Mouse (Mus musculus): Measurements from ENCODE around the gene Rab37. TPM values are rescaled to one million over a fixed set of nuclear protein-coding genes. Genes with fewer than 3 reads are reported as not detected.

Rab37 gene
- polyA plus RNA-seq, 1 experiment from 2014 or later: 0.89 TPM

DNA sequence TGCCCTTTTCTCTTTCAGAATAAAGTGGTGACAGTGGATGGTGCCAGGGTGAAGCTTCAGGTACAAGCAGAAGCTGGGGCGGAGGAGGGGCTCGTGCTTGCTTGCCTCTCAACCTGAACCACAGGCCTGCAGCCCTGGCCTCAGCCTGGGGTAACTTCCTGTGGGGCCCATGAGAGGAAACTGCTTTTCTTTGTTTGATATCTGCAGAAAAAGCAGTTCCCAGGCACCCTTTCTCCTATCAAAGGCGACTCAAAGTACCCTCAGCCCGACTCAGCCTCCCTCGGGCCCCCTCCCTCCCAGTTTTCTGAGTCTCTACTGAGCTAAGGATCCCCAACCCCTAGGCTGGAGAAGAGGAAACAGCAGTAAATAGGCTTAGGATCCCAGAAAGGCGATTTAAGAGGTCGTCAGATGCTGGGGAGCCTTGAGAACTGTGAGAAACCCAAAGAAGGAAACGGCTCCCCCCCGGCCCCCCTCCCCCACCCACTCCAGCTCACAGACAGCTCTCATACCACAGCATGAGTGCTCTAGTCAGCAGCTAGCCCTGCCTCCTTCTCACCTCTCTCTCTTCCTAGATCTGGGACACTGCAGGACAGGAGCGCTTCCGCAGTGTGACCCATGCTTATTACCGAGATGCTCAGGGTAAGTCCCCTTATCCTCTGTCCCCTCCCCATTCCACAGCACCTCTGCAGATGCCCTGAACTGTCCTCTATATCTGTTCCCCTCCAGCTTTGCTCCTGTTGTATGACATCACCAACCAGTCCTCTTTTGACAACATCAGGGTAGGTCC, 66.9 kb downstream of the Rab37 start:
- peaks cover 28% of the 10 kb centered on the region for H3K27me3 ChIP-seq (replicated peaks; ENCODE audit: control insufficient read depth, insufficient read depth, low read length)

DNA sequence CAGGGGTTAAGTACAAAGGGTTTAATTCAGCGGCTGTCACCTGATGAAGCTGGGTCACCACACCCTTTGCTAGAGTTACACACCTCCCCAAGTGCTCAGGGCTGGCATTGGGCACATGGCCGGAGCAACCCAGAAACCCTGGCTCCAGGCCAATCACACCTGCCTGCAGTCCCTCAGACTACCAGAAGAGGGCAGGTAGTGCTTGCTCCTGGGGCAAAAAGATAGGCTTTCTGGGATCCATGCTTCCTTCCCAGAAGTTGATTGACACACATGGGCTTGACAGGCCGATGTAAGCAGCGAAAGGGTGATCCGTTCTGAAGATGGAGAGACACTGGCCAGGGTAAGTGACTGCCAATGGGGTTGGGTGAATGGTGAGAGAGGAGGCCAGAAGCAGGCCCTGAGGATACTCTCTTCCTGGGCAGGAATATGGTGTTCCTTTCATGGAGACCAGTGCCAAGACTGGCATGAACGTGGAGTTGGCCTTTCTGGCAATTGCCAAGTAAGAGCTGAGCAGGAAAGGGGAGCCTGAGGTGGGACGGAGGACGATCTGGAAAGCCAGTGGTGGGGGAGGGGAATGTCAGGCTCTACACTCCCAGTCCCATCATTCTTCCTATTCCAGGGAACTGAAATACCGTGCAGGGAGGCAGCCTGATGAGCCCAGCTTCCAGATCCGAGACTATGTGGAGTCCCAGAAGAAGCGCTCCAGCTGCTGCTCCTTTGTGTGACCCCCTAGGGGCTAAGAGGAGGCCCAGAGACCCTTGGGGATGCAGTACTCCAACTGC, 69.0 kb downstream of the Rab37 start:
- Histone ChIP-seq H3K27me3 (replicated peaks; ENCODE audit: control insufficient read depth, insufficient read depth, low read length) (peaks cover 20% of the 10 kb centered on the region), H3K9ac (ENCODE audit: low read depth, low read length) (no peak overlapping the region)
- 42% methylated on average over 11 of the region's 11 CpGs for WGBS

More for the DNA sequence above, 66.9 kb downstream of the Rab37 start:
- H3K27ac ChIP-seq (ENCODE audit: low read depth, low read length): no peak overlapping the region
- WGBS: 38% methylated on average over 12 of the region's 12 CpGs
- no peak overlapping the region for H3K4me3 ChIP-seq (ENCODE audit: low read length)
- no peak overlapping the region for H3K9ac ChIP-seq (ENCODE audit: low read depth, low read length)
- H3K4me1 ChIP-seq (ENCODE audit: control insufficient read depth, insufficient read depth, low read depth, low read length): peaks cover 9% of the 10 kb centered on the region
- no peaks in the 10 kb centered on the region for H3K36me3 ChIP-seq (ENCODE audit: control insufficient read depth, insufficient read depth, low read length)
- no peaks in the 10 kb centered on the region for H3K9me3 ChIP-seq (ENCODE audit: control insufficient read depth, low read length)
- no peak for ATAC-seq
- H3K4me2 ChIP-seq (ENCODE audit: low read length): no peak overlapping the region

DNA sequence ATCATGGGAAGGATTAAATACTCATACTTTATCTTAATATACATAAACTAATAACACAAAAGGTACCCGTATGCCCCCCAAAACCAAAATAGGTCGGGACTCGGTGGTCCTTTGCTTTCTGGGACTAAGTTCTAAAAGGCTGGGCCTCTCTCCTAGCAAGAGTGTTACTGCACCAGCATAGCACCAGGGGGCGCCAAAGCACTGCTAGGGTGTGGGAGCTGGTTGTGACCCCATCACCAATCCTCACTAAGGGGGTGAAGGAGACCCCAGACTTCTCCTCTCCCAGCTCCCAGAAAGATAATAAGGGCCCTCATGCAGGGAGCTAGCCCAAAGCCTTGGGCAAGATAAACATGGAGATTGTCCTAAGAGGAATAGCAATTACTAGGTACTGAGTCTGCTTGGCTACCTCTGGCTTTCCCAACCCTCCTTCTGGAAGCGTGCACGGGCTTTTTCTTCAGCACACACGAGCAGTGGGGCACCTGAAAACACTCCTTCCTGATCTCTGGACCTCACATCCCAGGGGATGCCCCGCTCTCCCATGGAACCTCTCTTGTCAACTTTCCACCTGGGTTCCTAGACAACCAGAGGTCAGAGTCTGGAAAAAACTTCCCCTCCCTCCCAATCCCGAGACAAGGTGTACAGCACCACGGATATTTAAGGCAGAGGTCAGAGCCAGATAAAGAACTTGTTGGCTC, 69.8 kb downstream of the Rab37 start:
- H3K4me1 ChIP-seq (ENCODE audit: control insufficient read depth, insufficient read depth, low read depth, low read length): peaks cover 19% of the 10 kb centered on the region
- no peaks in the 10 kb centered on the region for H3K36me3 ChIP-seq (ENCODE audit: control insufficient read depth, insufficient read depth, low read length)
- H3K27ac ChIP-seq (ENCODE audit: low read depth, low read length): no peak overlapping the region
- peaks cover 13% of the 10 kb centered on the region for H3K27me3 ChIP-seq (replicated peaks; ENCODE audit: control insufficient read depth, insufficient read depth, low read length)
- no peaks in the 10 kb centered on the region for H3K9me3 ChIP-seq (ENCODE audit: control insufficient read depth, low read length)
- H3K4me2 ChIP-seq (ENCODE audit: low read length): no peak overlapping the region
- ATAC-seq: no peak
- WGBS: 33% methylated on average over 10 of the region's 10 CpGs
- no peak overlapping the region for H3K9ac ChIP-seq (ENCODE audit: low read depth, low read length)
- H3K4me3 ChIP-seq (ENCODE audit: low read length): no peak overlapping the region

More for the DNA sequence above, 69.0 kb downstream of the Rab37 start:
- Histone ChIP-seq H3K4me1 (ENCODE audit: control insufficient read depth, insufficient read depth, low read depth, low read length) (peaks cover 19% of the 10 kb centered on the region), H3K27ac (ENCODE audit: low read depth, low read length) (no peak overlapping the region), H3K4me3 (ENCODE audit: low read length) (no peak overlapping the region), H3K9me3 (ENCODE audit: control insufficient read depth, low read length) (no peaks in the 10 kb centered on the region), H3K4me2 (ENCODE audit: low read length) (no peak overlapping the region), H3K36me3 (ENCODE audit: control insufficient read depth, insufficient read depth, low read length) (no peaks in the 10 kb centered on the region)
- no peak for ATAC-seq

GRCm38 (mm10) chr11:115161578-115162204, 70.5 kb downstream of the Rab37 start:
- Histone ChIP-seq H3K4me3 (ENCODE audit: low read length) (no peak overlapping the region), H3K4me2 (ENCODE audit: low read length) (no peak overlapping the region), H3K9me3 (ENCODE audit: control insufficient read depth, low read length) (no peaks in the 10 kb centered on the region), H3K27ac (ENCODE audit: low read depth, low read length) (no peak overlapping the region), H3K9ac (ENCODE audit: low read depth, low read length) (no peak overlapping the region), H3K4me1 (ENCODE audit: control insufficient read depth, insufficient read depth, low read depth, low read length) (peaks cover 19% of the 10 kb centered on the region), H3K27me3 (replicated peaks; ENCODE audit: control insufficient read depth, insufficient read depth, low read length) (peaks cover 10% of the 10 kb centered on the region; the same call in 1 of the 2 replicates), H3K36me3 (ENCODE audit: control insufficient read depth, insufficient read depth, low read length) (no peaks in the 10 kb centered on the region)
- ATAC-seq: no peak
- WGBS: 69% methylated on average over 9 of the region's 9 CpGs

DNA sequence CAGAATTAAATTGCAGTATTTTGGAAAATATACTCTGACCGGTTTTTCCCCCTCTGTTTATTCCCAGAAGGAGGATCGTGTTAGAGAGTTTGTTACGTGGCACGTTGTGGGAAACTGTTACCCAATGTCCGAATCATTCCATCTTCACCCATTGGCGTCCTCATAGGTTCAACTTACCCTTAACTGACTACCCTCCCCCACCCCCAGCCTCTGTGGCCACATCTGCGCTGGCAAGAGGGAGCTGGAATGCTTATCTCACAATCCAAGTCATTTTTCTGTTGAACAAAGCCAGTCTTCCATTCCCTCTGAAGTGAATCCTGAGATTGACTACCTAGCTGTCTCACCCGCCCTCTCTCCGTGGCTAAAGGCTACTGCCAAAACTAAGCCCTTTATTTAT, 71.0 kb downstream of the Rab37 start:
- Histone ChIP-seq H3K27me3 (replicated peaks; ENCODE audit: control insufficient read depth, insufficient read depth, low read length) (peaks cover 10% of the 10 kb centered on the region; the same call in 1 of the 2 replicates), H3K36me3 (ENCODE audit: control insufficient read depth, insufficient read depth, low read length) (no peaks in the 10 kb centered on the region), H3K9me3 (ENCODE audit: control insufficient read depth, low read length) (no peaks in the 10 kb centered on the region), H3K27ac (ENCODE audit: low read depth, low read length) (peak overlapping the region; percentile 68; the same call in 1 of the 2 replicates), H3K4me1 (ENCODE audit: control insufficient read depth, insufficient read depth, low read depth, low read length) (peaks cover 19% of the 10 kb centered on the region), H3K9ac (ENCODE audit: low read depth, low read length) (no peak overlapping the region), H3K4me2 (ENCODE audit: low read length) (peak overlapping the region; percentile 51), H3K4me3 (ENCODE audit: low read length) (no peak overlapping the region)
- WGBS: 28% methylated on average over 9 of the region's 9 CpGs
- ATAC-seq: no peak

GRCm38 (mm10) chr11:115162832-115163480, 71.7 kb downstream of the Rab37 start, which contains the start of gene Slc9a3r1:
Gene Slc9a3r1 (plus strand): TSS chr11:115163341.
- WGBS: under 1% methylated on average over 47 of the region's 47 CpGs
- H3K36me3 ChIP-seq (ENCODE audit: control insufficient read depth, insufficient read depth, low read length): no peaks in the 10 kb centered on the region
- peak; percentile 93 for ATAC-seq

DNA sequence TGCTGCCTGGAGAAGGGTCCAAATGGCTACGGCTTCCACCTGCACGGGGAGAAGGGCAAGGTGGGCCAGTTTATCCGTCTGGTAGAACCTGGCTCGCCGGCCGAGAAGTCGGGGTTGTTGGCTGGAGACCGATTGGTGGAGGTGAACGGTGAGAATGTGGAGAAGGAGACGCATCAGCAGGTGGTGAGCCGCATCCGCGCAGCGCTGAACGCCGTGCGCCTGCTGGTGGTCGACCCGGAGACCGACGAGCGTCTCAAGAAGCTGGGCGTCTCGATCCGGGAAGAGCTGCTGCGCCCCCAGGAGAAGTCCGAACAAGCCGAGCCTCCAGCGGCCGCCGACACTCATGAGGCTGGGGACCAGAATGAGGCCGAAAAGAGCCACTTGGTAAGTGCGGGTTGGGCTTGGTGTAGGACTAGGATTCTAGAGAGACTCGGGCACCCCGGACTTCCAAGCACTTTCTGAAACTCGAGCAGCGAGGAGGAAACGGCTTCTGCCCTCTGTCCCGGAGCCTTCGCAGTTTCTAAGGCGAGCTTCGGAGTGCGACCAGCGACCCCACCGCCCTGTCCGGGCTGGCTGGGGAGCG, 72.4 kb downstream of the Rab37 start:
- no peak for ATAC-seq
- 0% methylated on average over 42 of the region's 47 CpGs for WGBS
- H3K4me3 ChIP-seq (ENCODE audit: low read length): peak overlapping the region; percentile 49
- H3K4me2 ChIP-seq (ENCODE audit: low read length): peak overlapping the region; percentile 51
- peak overlapping the region; percentile 3; the same call in 1 of the 2 replicates for H3K27ac ChIP-seq (ENCODE audit: low read depth, low read length)
- peak overlapping the region; percentile 66 for H3K9ac ChIP-seq (ENCODE audit: low read depth, low read length)
- H3K9me3 ChIP-seq (ENCODE audit: control insufficient read depth, low read length): no peaks in the 10 kb centered on the region
- peaks cover 10% of the 10 kb centered on the region; the same call in 1 of the 2 replicates for H3K27me3 ChIP-seq (replicated peaks; ENCODE audit: control insufficient read depth, insufficient read depth, low read length)
- H3K4me1 ChIP-seq (ENCODE audit: control insufficient read depth, insufficient read depth, low read depth, low read length): peaks cover 19% of the 10 kb centered on the region
- H3K36me3 ChIP-seq (ENCODE audit: control insufficient read depth, insufficient read depth, low read length): no peaks in the 10 kb centered on the region

More at GRCm38 (mm10) chr11:115162832-115163480, 71.7 kb downstream of the Rab37 start, which contains the start of gene Slc9a3r1:
- Histone ChIP-seq H3K27me3 (replicated peaks; ENCODE audit: control insufficient read depth, insufficient read depth, low read length) (peaks cover 10% of the 10 kb centered on the region; the same call in 1 of the 2 replicates), H3K4me1 (ENCODE audit: control insufficient read depth, insufficient read depth, low read depth, low read length) (peaks cover 19% of the 10 kb centered on the region), H3K27ac (ENCODE audit: low read depth, low read length) (peak within 1 kb of the TSS; percentile 68), H3K9ac (ENCODE audit: low read depth, low read length) (peak within 1 kb of the TSS; percentile 66), H3K4me3 (ENCODE audit: low read length) (peak within 1 kb of the TSS; percentile 49), H3K9me3 (ENCODE audit: control insufficient read depth, low read length) (no peaks in the 10 kb centered on the region), H3K4me2 (ENCODE audit: low read length) (peak within 1 kb of the TSS; percentile 51)
